Comparison of ENCODE assay signal across 8 mouse cellular contexts in the genomic region with DNA sequence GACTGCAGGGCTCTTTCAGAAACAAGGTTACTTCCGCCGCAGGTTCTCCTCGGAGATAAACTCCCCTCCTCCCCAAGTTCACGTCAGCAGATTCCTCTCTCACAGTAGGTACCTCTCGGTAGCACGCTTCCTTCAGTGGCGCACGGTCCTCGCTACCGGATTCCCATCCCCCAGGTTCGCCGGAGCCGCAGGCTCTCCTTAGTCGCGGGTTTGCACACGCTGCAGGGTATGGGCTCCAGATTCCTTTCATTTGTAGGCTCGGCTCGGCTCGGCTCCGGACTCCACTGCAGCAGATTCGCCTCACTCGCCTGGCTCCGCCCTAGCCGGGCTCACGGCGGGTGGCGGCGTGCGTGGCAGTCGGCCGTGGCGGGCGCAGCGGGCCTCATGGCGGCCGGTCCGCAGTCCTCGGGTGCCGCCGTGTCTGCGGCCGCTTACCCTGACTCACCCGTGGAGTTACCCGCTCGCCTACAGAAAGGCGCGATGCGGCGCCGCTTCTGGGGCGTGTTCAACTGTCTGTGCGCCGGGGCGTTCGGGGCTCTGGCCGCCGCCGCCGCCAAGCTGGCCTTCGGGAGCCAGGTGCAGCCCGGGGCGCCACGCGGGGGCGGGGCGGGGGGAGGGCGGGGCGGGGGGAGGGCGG. TPM values are rescaled to one million over a fixed set of nuclear protein-coding genes. Genes with fewer than 3 reads are reported as not detected.
DNase-seq lines count a peak whose midpoint lies in the region; ATAC-seq and TF ChIP-seq lines count a peak whose summit lies in the region.

A gene (plus strand): TSS at position 332 of the 637 bp plus-strand sequence.

- peak; percentile 83 for DNase-seq in G1E (ENCODE audit: low spot score)
- peak; percentile 81 to 93 for DNase-seq in cerebellum, adult 18-20 months
- DNase-seq in forebrain, postnatal 0 days: peak; percentile 89
- DNase-seq in heart, postnatal 4 days: peak; percentile 85
- DNase-seq in layer of hippocampus, adult 8-10 months (ENCODE audit: low spot score in 2 of 2): peak; percentile 73 to 85
- peak; percentile 83 for DNase-seq in ovary, adult 18-20 months (ENCODE audit: low spot score)
- peak; percentile 89 for DNase-seq in thymus, postnatal 0 days (ENCODE audit: low spot score)

- H3K27ac ChIP-seq in forebrain, postnatal 0 days (ENCODE audit: low read depth, low read length): peak within 1 kb of the TSS; percentile 92
- peak within 1 kb of the TSS; percentile 95 for H3K27ac ChIP-seq in lung, embryonic 15.5 days

- peak within 1 kb of the TSS; percentile 77 for H3K4me2 ChIP-seq in forebrain, postnatal 0 days (ENCODE audit: low read depth)
- H3K4me2 ChIP-seq in lung, embryonic 15.5 days: peak within 1 kb of the TSS; percentile 87

- peaks cover 33% of the 10 kb centered on the region for H3K36me3 ChIP-seq in G1E (replicated peaks)
- H3K36me3 ChIP-seq in forebrain, postnatal 0 days (ENCODE audit: insufficient read depth): no peaks in the 10 kb centered on the region
- H3K36me3 ChIP-seq in lung, embryonic 15.5 days: peaks cover 24% of the 10 kb centered on the region

- H3K9ac ChIP-seq in forebrain, postnatal 0 days: peak within 1 kb of the TSS; percentile 88
- H3K9ac ChIP-seq in lung, embryonic 15.5 days: peak within 1 kb of the TSS; percentile 70

- peak within 1 kb of the TSS; percentile 79 for H3K4me3 ChIP-seq in G1E (ENCODE audit: low read depth, low read length)
- H3K4me3 ChIP-seq in forebrain, postnatal 0 days (ENCODE audit: low read depth, low read length): peak within 1 kb of the TSS; percentile 68
- peak within 1 kb of the TSS; percentile 78 for H3K4me3 ChIP-seq in lung, embryonic 15.5 days

- 3% methylated on average over 58 of the region's 69 CpGs for whole genome bisulfite sequencing in forebrain, postnatal 0 days
- WGBS in lung, embryonic 15.5 days: under 1% methylated on average over 57 of the region's 69 CpGs

- H3K9me3 ChIP-seq in G1E (replicated peaks): no peaks in the 10 kb centered on the region
- no peaks in the 10 kb centered on the region for H3K9me3 ChIP-seq in forebrain, postnatal 0 days (ENCODE audit: low read length)
- no peaks in the 10 kb centered on the region for H3K9me3 ChIP-seq in lung, embryonic 15.5 days

- ATAC-seq in G1E (ENCODE audit: extremely low read depth, insufficient number of reproducible peaks, low FRiP score, poor library complexity, severe bottlenecking): peak; percentile 75
- peak; percentile 99 for ATAC-seq in forebrain, postnatal 0 days
- peak; percentile 98 for ATAC-seq in lung, embryonic 15.5 days (ENCODE audit: borderline replicate concordance, extremely low read depth, low FRiP score, low TSS enrichment)

- peaks cover 26% of the 10 kb centered on the region for H3K4me1 ChIP-seq in G1E (ENCODE audit: insufficient read depth, low read depth, low read length)
- H3K4me1 ChIP-seq in forebrain, postnatal 0 days (ENCODE audit: insufficient read depth): peaks cover 11% of the 10 kb centered on the region; the same call in 1 of the 2 replicates
- H3K4me1 ChIP-seq in lung, embryonic 15.5 days: peaks cover 12% of the 10 kb centered on the region

- no peak for TF ChIP-seq CTCF in G1E (IDR thresholded peaks at IDR 0.05; ENCODE audit: low read depth, low read length)
- TF ChIP-seq CTCF in forebrain, postnatal 0 days (IDR thresholded peaks at IDR 0.05; ENCODE audit: low read depth): no peak

- H3K27me3 ChIP-seq in G1E (ENCODE audit: insufficient read depth, low read length): no peaks in the 10 kb centered on the region
- no peaks in the 10 kb centered on the region for H3K27me3 ChIP-seq in forebrain, postnatal 0 days (ENCODE audit: insufficient read depth, low read length)
- H3K27me3 ChIP-seq in lung, embryonic 15.5 days: no peaks in the 10 kb centered on the region

RNA-seq across cellular contexts. Expression of the gene that starts here (rescaled TPM):
- total RNA-seq in G1E (2014; fragmentation: Nextera tagmentation): 2.8 and 5.1 TPM in 2 replicates
- total RNA-seq in G1E (2017): 8.0 and 8.2 TPM in 2 replicates
- polyA plus RNA-seq in G1E (2012): 2.1 and 4.7 TPM in 2 replicates
- 17.7 and 21.9 TPM in 2 replicates for total RNA-seq in forebrain, postnatal 0 days (2014; rRNA removed)
- 33.6 and 38.3 TPM in 2 replicates for polyA plus RNA-seq in forebrain, postnatal 0 days (2015; fragmentation: Nextera tagmentation; extraction: Ambion mirVana)
- 10 to 100 TPM; 10.7 to 12.8 TPM for total RNA-seq in heart, postnatal 4 days (2021)
- total RNA-seq in layer of hippocampus, adult 8-10 months (2022): 10 to 100 TPM; 22.0 to 28.7 (median 24.3) TPM
- polyA plus RNA-seq in lung, embryonic 15.5 days (2015; fragmentation: Nextera tagmentation; extraction: Ambion mirVana): 19.3 and 21.4 TPM in 2 replicates
- 21.4 and 24.5 TPM in 2 replicates for polyA plus RNA-seq in thymus, postnatal 0 days (2015; fragmentation: Nextera tagmentation; extraction: Ambion mirVana)

Comparison
In these comparisons a context has a peak if more than half of its experiments do, and no peak if none do; other contexts are left out.
1. Peak in every context shown above with its lines: DNase-seq, ATAC-seq, H3K4me3 ChIP-seq and H3K27ac ChIP-seq.